Mouse (Mus musculus): ENCODE data around the gene Pop7.

DNA sequence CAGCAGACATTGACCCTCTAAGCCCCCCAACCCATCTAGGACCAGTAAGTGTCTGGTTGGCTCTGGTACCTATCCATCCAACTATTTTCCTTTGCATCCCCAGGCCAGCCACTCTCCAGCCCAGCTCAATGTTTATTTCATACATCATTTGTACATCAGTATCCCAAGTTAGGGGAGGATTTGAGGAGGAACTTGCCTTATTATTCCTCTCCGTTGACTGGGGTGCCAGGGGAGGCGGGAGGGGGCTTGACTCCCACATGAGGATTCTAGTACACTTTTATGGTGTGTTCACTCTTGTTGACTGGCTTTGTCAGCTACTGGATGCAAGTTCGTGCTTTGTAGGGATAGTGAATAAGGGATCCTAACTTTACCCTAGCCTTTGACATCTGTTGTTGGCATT lies 9.4 kb upstream of the Pop7 start:
- TF ChIP-seq POLR2A (IDR thresholded peaks at IDR 0.05; ENCODE audit: low read depth, low read length) (no peak), CTCF (conservative IDR thresholded peaks at IDR 0.05; ENCODE audit: insufficient read depth, insufficient read length, low read depth, low read length) (no peak)

Measured in kidney, adult 2 months (tissue).